14 mouse cellular contexts compared by ENCODE assay signal in genomic region chr9:65237616-65238015, GRCm38 (mm10). TPM values are rescaled to one million over a fixed set of nuclear protein-coding genes. Genes with fewer than 3 reads are reported as not detected.
DNase-seq lines count a peak whose midpoint lies in the region; ATAC-seq and TF ChIP-seq lines count a peak whose summit lies in the region.
"Had no signal": no experiment of that assay in that cellular context is flagged by ENCODE, and none has a peak within 500 bp of the region (broad histone marks: within the 10 kb centered on the region; RNA-seq: fewer than 3 reads in every experiment).

No protein-coding gene starts in this region.

- no peaks in the 10 kb centered on the region for H3K27me3 ChIP-seq in neural tube, embryonic 11.5 days (ENCODE audit: control insufficient read depth, insufficient read depth, low read length)
- H3K27me3 ChIP-seq in neural tube, embryonic 15.5 days (replicated peaks): no peaks in the 10 kb centered on the region
- H3K27me3 ChIP-seq in limb, embryonic 14.5 days (ENCODE audit: control insufficient read depth, insufficient read depth, low read length): no peaks in the 10 kb centered on the region
- no peaks in the 10 kb centered on the region for H3K27me3 ChIP-seq in neural tube, embryonic 14.5 days (ENCODE audit: control insufficient read depth, insufficient read depth, low read length)
- H3K27me3 ChIP-seq: hindbrain, embryonic 15.5 days had no signal

- H3K4me3 ChIP-seq in gastrocnemius, adult 2 months: no peak overlapping the region
- no peak overlapping the region for H3K4me3 ChIP-seq in neural tube, embryonic 11.5 days (ENCODE audit: low read depth, low read length)
- H3K4me3 ChIP-seq in neural tube, embryonic 15.5 days (replicated peaks): no peak overlapping the region
- H3K4me3 ChIP-seq in limb, embryonic 14.5 days (replicated peaks; ENCODE audit: low read length): no peak overlapping the region
- no peak overlapping the region for H3K4me3 ChIP-seq in neural tube, embryonic 14.5 days (ENCODE audit: low read depth, low read length)
- H3K4me3 ChIP-seq: hindbrain, embryonic 15.5 days had no signal

- intact Hi-C loops in gastrocnemius, adult 2 months (cut with DNase I): no loop called here
- intact Hi-C loops in left cerebral cortex, postnatal 4 days (cut with DNase I): no loop called here

- 0 out of 2 replicates have a peak, but pooled peaks cover 5% of the 10 kb centered on the region for H3K4me1 ChIP-seq in neural tube, embryonic 11.5 days (ENCODE audit: control insufficient read depth, insufficient read depth, low read length)
- H3K4me1 ChIP-seq in neural tube, embryonic 15.5 days: peaks cover 15% of the 10 kb centered on the region
- 0 out of 2 replicates have a peak, but pooled peaks cover 6% of the 10 kb centered on the region for H3K4me1 ChIP-seq in limb, embryonic 14.5 days (ENCODE audit: control insufficient read depth, insufficient read depth, low read length)
- peaks cover 11% of the 10 kb centered on the region; the same call in 1 of the 2 replicates for H3K4me1 ChIP-seq in neural tube, embryonic 14.5 days (ENCODE audit: control insufficient read depth, insufficient read depth, low read length)

- ATAC-seq in neural tube, embryonic 11.5 days (ENCODE audit: insufficient read depth, low FRiP score, low TSS enrichment): no peak
- no peak for ATAC-seq in neural tube, embryonic 15.5 days (ENCODE audit: low FRiP score)
- no peak for ATAC-seq in limb, embryonic 14.5 days (ENCODE audit: low FRiP score, low read depth)
- ATAC-seq in neural tube, embryonic 14.5 days (ENCODE audit: low read depth): no peak

- WGBS in neural tube, embryonic 11.5 days: 82% methylated on average over 11 of the region's 11 CpGs
- WGBS in neural tube, embryonic 15.5 days: 73% methylated on average over 11 of the region's 11 CpGs
- WGBS in limb, embryonic 14.5 days: 69% methylated on average over 11 of the region's 11 CpGs
- 69% methylated on average over 11 of the region's 11 CpGs for WGBS in neural tube, embryonic 14.5 days

- H3K9ac ChIP-seq in neural tube, embryonic 11.5 days (ENCODE audit: low read length): no peak overlapping the region
- H3K9ac ChIP-seq in neural tube, embryonic 15.5 days (replicated peaks): no peak overlapping the region
- H3K9ac ChIP-seq in limb, embryonic 14.5 days (ENCODE audit: low read depth, low read length, severe bottlenecking): 0 out of 2 replicates have a peak overlapping the region, but pooled peaks have one; percentile 5
- no peak overlapping the region for H3K9ac ChIP-seq in neural tube, embryonic 14.5 days (replicated peaks; ENCODE audit: low read depth, low read length)
- H3K9ac ChIP-seq: hindbrain, embryonic 15.5 days had no signal

- DNase-seq in gastrocnemius, adult 2 months: peak; percentile 67
- no peak for DNase-seq in gastrocnemius, adult 8-10 months (ENCODE audit: low spot score in 2 of 2)
- no peak for DNase-seq in neural tube, embryonic 11.5 days (ENCODE audit: low spot score)
- no peak for DNase-seq in limb, embryonic 14.5 days (ENCODE audit: low spot score)
- no peak for DNase-seq in cerebellum, adult 11 months
- DNase-seq in left cerebral cortex, postnatal 4 days: no peak
- DNase-seq: adrenal gland, postnatal 25 days; layer of hippocampus, postnatal 36 days had no signal

- no peak overlapping the region for H3K4me2 ChIP-seq in neural tube, embryonic 11.5 days (ENCODE audit: low read depth)
- H3K4me2 ChIP-seq in neural tube, embryonic 15.5 days: no peak overlapping the region
- H3K4me2 ChIP-seq in limb, embryonic 14.5 days (replicated peaks; ENCODE audit: low read depth, low read length, severe bottlenecking): no peak overlapping the region
- H3K4me2 ChIP-seq in neural tube, embryonic 14.5 days (ENCODE audit: low read depth, low read length): no peak overlapping the region
- H3K4me2 ChIP-seq: heart, embryonic 11.5 days; hindbrain, embryonic 15.5 days had no signal

- no peaks in the 10 kb centered on the region for H3K9me3 ChIP-seq in neural tube, embryonic 11.5 days (ENCODE audit: control insufficient read depth, low read length)
- no peaks in the 10 kb centered on the region for H3K9me3 ChIP-seq in neural tube, embryonic 15.5 days (replicated peaks)
- H3K9me3 ChIP-seq in limb, embryonic 14.5 days (ENCODE audit: control insufficient read depth, low read length): no peaks in the 10 kb centered on the region
- H3K9me3 ChIP-seq in neural tube, embryonic 14.5 days (ENCODE audit: control insufficient read depth, low read length): no peaks in the 10 kb centered on the region
- H3K9me3 ChIP-seq: G1E; hindbrain, embryonic 15.5 days had no signal

- H3K36me3 ChIP-seq in neural tube, embryonic 11.5 days (ENCODE audit: control insufficient read depth, insufficient read depth, low read length): no peaks in the 10 kb centered on the region
- H3K36me3 ChIP-seq in neural tube, embryonic 15.5 days: peaks cover 15% of the 10 kb centered on the region
- H3K36me3 ChIP-seq in limb, embryonic 14.5 days (ENCODE audit: control insufficient read depth, insufficient read depth, low read length): 0 out of 2 replicates have a peak, but pooled peaks cover 4% of the 10 kb centered on the region
- no peaks in the 10 kb centered on the region for H3K36me3 ChIP-seq in neural tube, embryonic 14.5 days (ENCODE audit: control insufficient read depth, insufficient read depth, low read length)

- no peak for TF ChIP-seq POLR2A in limb, embryonic 14.5 days (IDR thresholded peaks at IDR 0.05; ENCODE audit: borderline replicate concordance, extremely low read depth, insufficient read depth, insufficient read length)

- TF ChIP-seq CTCF in gastrocnemius, adult 2 months (IDR thresholded peaks at IDR 0.05): no peak

- H3K27ac ChIP-seq in gastrocnemius, adult 2 months: peak overlapping the region; percentile 71
- H3K27ac ChIP-seq in neural tube, embryonic 11.5 days (ENCODE audit: low read depth, low read length): 0 out of 2 replicates have a peak overlapping the region, but pooled peaks have one; percentile 29
- no peak overlapping the region; the same call in 1 of the 2 replicates for H3K27ac ChIP-seq in neural tube, embryonic 15.5 days (replicated peaks)
- H3K27ac ChIP-seq in limb, embryonic 14.5 days (replicated peaks; ENCODE audit: low read depth, low read length): no peak overlapping the region
- H3K27ac ChIP-seq in neural tube, embryonic 14.5 days (ENCODE audit: low read depth, low read length): peak overlapping the region; percentile 52; the same call in 1 of the 2 replicates
- H3K27ac ChIP-seq: hindbrain, embryonic 15.5 days had no signal

RNA-seq across cellular contexts. Expression of gene Cilp, which starts 27.4 kb away (rescaled TPM):
- 10 to 100 TPM; 13.0 to 35.4 TPM for total RNA-seq in gastrocnemius, adult 2 months (2021)
- 10 to 100 TPM in 2 of 4 experiments, 1 to 10 TPM in 2; 3.3 to 14.7 (median 9.6) TPM for total RNA-seq in gastrocnemius, adult 8-10 months (2022)
- polyA plus RNA-seq in neural tube, embryonic 11.5 days (2014; fragmentation: Nextera tagmentation; extraction: Ambion mirVana): 0.12 and 0.29 TPM in 2 replicates
- polyA plus RNA-seq in neural tube, embryonic 15.5 days (2015; fragmentation: Nextera tagmentation; extraction: Ambion mirVana): 0.58 and 0.79 TPM in 2 replicates
- polyA plus RNA-seq in limb, embryonic 14.5 days (2012; rRNA removed): 5.5 and 6.5 TPM in 2 replicates
- 7.2 and 9.5 TPM in 2 replicates for polyA plus RNA-seq in limb, embryonic 14.5 days (2014; fragmentation: Nextera tagmentation; extraction: Ambion mirVana)
- polyA plus RNA-seq in neural tube, embryonic 14.5 days (2014; fragmentation: Nextera tagmentation; extraction: Ambion mirVana): 0.23 and 0.57 TPM in 2 replicates
- total RNA-seq in left cerebral cortex, postnatal 4 days (2021): not detected
- total RNA-seq: layer of hippocampus, postnatal 36 days; megakaryocyte, adult 5-6 weeks had no signal
- polyA plus RNA-seq: G1E had no signal

RNA-seq across cellular contexts. Expression of gene Parp16, which starts 42.5 kb away (rescaled TPM):
- total RNA-seq in gastrocnemius, adult 2 months (2021): 1 to 10 TPM; 3.6 to 3.9 TPM
- 1 to 10 TPM; 3.3 to 5.2 (median 4.1) TPM for total RNA-seq in gastrocnemius, adult 8-10 months (2022)
- polyA plus RNA-seq in neural tube, embryonic 11.5 days (2014; fragmentation: Nextera tagmentation; extraction: Ambion mirVana): 4.9 and 6.1 TPM in 2 replicates
- polyA plus RNA-seq in neural tube, embryonic 15.5 days (2015; fragmentation: Nextera tagmentation; extraction: Ambion mirVana): 6.4 and 8.9 TPM in 2 replicates
- polyA plus RNA-seq in limb, embryonic 14.5 days (2012; rRNA removed): 7.6 and 8.3 TPM in 2 replicates
- 6.5 and 7.6 TPM in 2 replicates for polyA plus RNA-seq in limb, embryonic 14.5 days (2014; fragmentation: Nextera tagmentation; extraction: Ambion mirVana)
- polyA plus RNA-seq in neural tube, embryonic 14.5 days (2014; fragmentation: Nextera tagmentation; extraction: Ambion mirVana): 5.3 and 6.7 TPM in 2 replicates
- 1 to 10 TPM; 5.8 to 6.9 TPM for total RNA-seq in left cerebral cortex, postnatal 4 days (2021)

RNA-seq across cellular contexts. Expression of gene Clpx, which starts 56.4 kb away (rescaled TPM):
- 10 to 100 TPM; 54.0 to 72.6 TPM for total RNA-seq in gastrocnemius, adult 2 months (2021)
- 10 to 100 TPM; 55.4 to 65.0 (median 56.9) TPM for total RNA-seq in gastrocnemius, adult 8-10 months (2022)
- 50.0 and 52.8 TPM in 2 replicates for polyA plus RNA-seq in neural tube, embryonic 11.5 days (2014; fragmentation: Nextera tagmentation; extraction: Ambion mirVana)
- polyA plus RNA-seq in neural tube, embryonic 15.5 days (2015; fragmentation: Nextera tagmentation; extraction: Ambion mirVana): 40.6 and 43.3 TPM in 2 replicates
- polyA plus RNA-seq in limb, embryonic 14.5 days (2012; rRNA removed): 19.6 and 23.8 TPM in 2 replicates
- 52.7 and 55.6 TPM in 2 replicates for polyA plus RNA-seq in limb, embryonic 14.5 days (2014; fragmentation: Nextera tagmentation; extraction: Ambion mirVana)
- polyA plus RNA-seq in neural tube, embryonic 14.5 days (2014; fragmentation: Nextera tagmentation; extraction: Ambion mirVana): 40.5 and 43.1 TPM in 2 replicates
- total RNA-seq in left cerebral cortex, postnatal 4 days (2021): 10 to 100 TPM; 26.0 to 27.4 TPM

Comparison
In these comparisons a context has a peak if more than half of its experiments do, and no peak if none do; other contexts are left out.
1. H3K27ac ChIP-seq: peak in gastrocnemius, adult 2 months (single experiment), neural tube, embryonic 11.5 days (single experiment) and neural tube, embryonic 14.5 days (single experiment); none in neural tube, embryonic 15.5 days (single experiment) and limb, embryonic 14.5 days (single experiment).